Mouse (Mus musculus) intestine, postnatal 0 days (tissue): Measurements from ENCODE around the gene Gper1. TPM values are rescaled to one million over a fixed set of nuclear protein-coding genes. Genes with fewer than 3 reads are reported as not detected.

ENCODE experiments used
- ATAC-seq: fragments of 200-750 bp; cut with Nextera tagmentation; 2 replicates; pipeline ENCODE4 v1.8.0; 2017; ENCODE audit warnings: mild to moderate bottlenecking, moderate TSS enrichment, moderate library complexity
- H3K27ac ChIP-seq: fragments of 300-500 bp; sonication (generic); 2 replicates; pipeline ENCODE4 v1.5.1; 2014; ENCODE audit warnings: mild to moderate bottlenecking, low read depth, low read length, moderate library complexity
- H3K27me3 ChIP-seq: fragments of 300-500 bp; sonication (generic); replicated peaks from 2 replicates; pipeline ENCODE4 v1.6.1; 2014; ENCODE audit warnings: low read length, mixed read lengths; ENCODE audit not compliant: control insufficient read depth, insufficient read depth
- H3K36me3 ChIP-seq: fragments of 300-500 bp; sonication (generic); 2 replicates; pipeline ENCODE4 v1.6.1; 2014; ENCODE audit warnings: mild to moderate bottlenecking, moderate library complexity; ENCODE audit not compliant: control insufficient read depth, insufficient read depth
- H3K4me1 ChIP-seq: fragments of 300-500 bp; sonication (generic); replicated peaks from 2 replicates; pipeline ENCODE4 v1.6.1; 2014; ENCODE audit warnings: antibody characterized with exemption, low read length, mixed read lengths; ENCODE audit not compliant: control insufficient read depth, insufficient read depth
- H3K4me2 ChIP-seq: fragments of 300-500 bp; sonication (generic); replicated peaks from 2 replicates; pipeline ENCODE4 v1.6.1; 2014; ENCODE audit warnings: low read depth, mild to moderate bottlenecking, moderate library complexity
- H3K4me3 ChIP-seq: fragments of 300-500 bp; sonication (generic); 2 replicates; pipeline ENCODE4 v1.5.1; 2014; ENCODE audit warnings: low read depth, low read length
- H3K9ac ChIP-seq: fragments of 300-500 bp; sonication (generic); 2 replicates; pipeline ENCODE4 v1.6.1; 2014; ENCODE audit warnings: mild to moderate bottlenecking, low read depth, low read length
- H3K9me3 ChIP-seq: fragments of 300-500 bp; sonication (generic); 2 replicates; pipeline ENCODE4 v1.6.1; 2016; ENCODE audit warnings: mixed run types; ENCODE audit not compliant: control insufficient read depth
- CTCF ChIP-seq: sonication (generic); IDR thresholded peaks from 2 replicates; pipeline ENCODE4 v1.5.1; 2016; ENCODE audit warnings: low read depth, mild to moderate bottlenecking, control low read depth, antibody characterized with exemption, moderate library complexity
- WGBS: fragments of 180-500 bp; shearing (Covaris S2); extraction: QIAGEN DNeasy Blood & Tissue Kit; methylation state at CpG from one replicate; pipeline ENCODE4 v1.1.7; 2014; 5-methylcytosine and 5-hydroxymethylcytosine counted together
- polyA plus RNA-seq: library from polyadenylated mRNA; unstranded; fragments of >200 nt; fragmentation: Nextera tagmentation; extraction: Ambion mirVana; gene quantifications from 2 replicates; pipeline ENCODE4 v1.2.1, GENCODE M21; 2015

The Gper1 gene
- polyA plus RNA-seq, 1 experiment from 2014 or later: 1.1 TPM

- no peaks in the 10 kb centered on the region for H3K27me3 ChIP-seq
- H3K4me2 ChIP-seq: no peak overlapping the region
- no peak overlapping the region for H3K27ac ChIP-seq
- no peaks in the 10 kb centered on the region for H3K9me3 ChIP-seq
- no peaks in the 10 kb centered on the region for H3K4me1 ChIP-seq
- WGBS: 93% methylated on average over 2 of the region's 2 CpGs
- no peak for ATAC-seq
- H3K9ac ChIP-seq: no peak overlapping the region
- no peak overlapping the region for H3K4me3 ChIP-seq
- TF ChIP-seq CTCF: no peak
- H3K36me3 ChIP-seq: no peaks in the 10 kb centered on the region; the same call in 1 of the 2 replicates
Observed at GRCm38 (mm10) chr5:139402106-139402505, 20.8 kb upstream of the Gper1 start.

DNA sequence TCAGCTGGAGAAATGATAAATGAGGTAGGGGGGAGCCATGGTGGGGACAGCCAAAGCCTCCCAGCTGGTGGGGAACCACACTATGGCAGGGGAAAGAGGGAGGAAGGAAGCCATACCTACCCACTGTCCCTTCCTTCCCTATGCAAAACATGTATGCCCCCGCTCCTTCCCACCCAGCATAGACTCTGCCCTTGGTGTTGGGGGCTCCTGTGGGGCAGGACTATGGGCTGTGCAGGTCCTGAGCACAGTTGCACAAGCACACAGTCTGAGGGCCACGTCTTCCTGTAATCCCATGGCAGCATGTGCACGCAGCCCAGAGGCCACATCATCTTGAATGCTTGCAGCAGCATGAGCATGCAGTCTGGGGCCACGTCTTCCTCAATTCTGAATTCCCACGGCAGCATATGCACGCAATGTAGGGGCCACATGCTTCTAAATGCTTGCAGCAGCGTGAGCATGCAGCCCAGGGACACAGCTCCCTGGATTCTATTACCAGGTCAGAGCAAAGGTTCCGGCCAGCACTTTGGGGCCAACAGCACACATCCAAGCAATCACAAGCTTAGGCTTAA is 19.2 kb upstream of the Gper1 start:
- no peak for TF ChIP-seq CTCF
- Histone ChIP-seq H3K4me3 (no peak overlapping the region), H3K4me1 (no peaks in the 10 kb centered on the region), H3K9ac (no peak overlapping the region), H3K36me3 (no peaks in the 10 kb centered on the region; the same call in 1 of the 2 replicates), H3K9me3 (no peaks in the 10 kb centered on the region), H3K27ac (no peak overlapping the region), H3K27me3 (no peaks in the 10 kb centered on the region), H3K4me2 (no peak overlapping the region)
- no peak for ATAC-seq
- WGBS: 89% methylated on average over 8 of the region's 8 CpGs

DNA sequence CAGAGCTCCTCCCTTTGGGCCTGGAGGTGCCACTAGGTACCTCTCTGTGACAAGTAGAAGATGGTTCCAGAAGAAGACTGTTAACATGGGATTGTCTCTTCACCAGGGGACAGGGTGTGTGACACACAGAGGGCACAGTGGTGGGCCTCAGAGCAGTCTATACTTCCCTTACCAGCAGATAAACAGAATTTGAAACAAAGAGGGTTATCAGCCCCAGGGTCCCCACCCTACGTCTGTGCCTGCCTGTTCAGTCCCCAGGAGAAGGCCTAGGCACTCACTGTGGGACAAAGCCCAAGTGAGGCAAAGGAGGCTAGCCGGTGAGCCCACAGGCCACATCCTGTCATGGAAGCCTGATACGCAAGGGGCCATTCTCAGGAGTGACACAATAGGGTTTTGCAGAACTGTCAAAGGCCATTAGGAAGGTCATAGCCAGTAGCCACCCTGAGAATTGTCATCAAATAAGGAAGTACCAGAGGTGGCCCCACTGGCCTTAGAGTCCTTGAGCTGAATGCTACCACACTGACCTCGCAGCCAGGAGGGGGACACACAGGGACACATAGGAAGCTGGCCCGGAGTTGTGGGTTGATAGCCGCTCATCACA is 18.1 kb upstream of the Gper1 start, which contains the start of gene C130050O18Rik:
C130050O18Rik (plus strand) TSS at position 480 of the 601 bp plus-strand sequence.
- H3K4me1 ChIP-seq: 0 out of 2 replicates have a peak, but pooled peaks cover 5% of the 10 kb centered on the region

GRCm38 (mm10) chr5:139405478-139405877 is 17.5 kb upstream of the Gper1 start:
- H3K4me2 ChIP-seq: no peak overlapping the region
- 77% methylated on average over 7 of the region's 7 CpGs for WGBS

More for the DNA sequence above, 18.1 kb upstream of the Gper1 start, which contains the start of gene C130050O18Rik:
- no peak for TF ChIP-seq CTCF
- 78% methylated on average over 6 of the region's 6 CpGs for WGBS
- H3K4me3 ChIP-seq: no peak within 1 kb of the TSS
- H3K9ac ChIP-seq: no peak within 1 kb of the TSS; the same call in 1 of the 2 replicates
- no peak within 1 kb of the TSS for H3K27ac ChIP-seq
- H3K4me2 ChIP-seq: no peak within 1 kb of the TSS
- no peak for ATAC-seq
- H3K36me3 ChIP-seq: no peaks in the 10 kb centered on the region; the same call in 1 of the 2 replicates
- H3K9me3 ChIP-seq: no peaks in the 10 kb centered on the region
- no peaks in the 10 kb centered on the region for H3K27me3 ChIP-seq

DNA sequence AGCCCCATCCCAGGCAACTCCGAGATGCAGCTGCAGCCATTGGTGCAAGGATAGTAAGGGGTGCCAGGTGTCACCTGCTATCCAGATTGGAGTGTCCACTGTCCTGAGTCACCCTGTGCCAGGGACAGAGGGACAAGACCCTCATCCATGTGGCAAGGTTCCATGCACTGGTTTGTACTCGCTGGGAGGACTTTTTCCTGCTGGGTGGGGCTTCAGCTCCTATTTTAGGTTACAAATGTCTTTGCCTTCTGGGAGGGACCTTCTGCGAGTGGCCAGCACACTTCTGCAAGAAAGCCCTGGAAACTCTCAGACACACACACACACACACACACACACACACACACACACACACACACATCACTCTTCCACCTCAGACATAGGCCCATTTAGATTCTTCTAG is 17.0 kb upstream of the Gper1 start:
- 65% methylated on average over 3 of the region's 3 CpGs for WGBS

More at GRCm38 (mm10) chr5:139405478-139405877, 17.5 kb upstream of the Gper1 start:
- Histone ChIP-seq H3K9me3 (no peaks in the 10 kb centered on the region), H3K27me3 (no peaks in the 10 kb centered on the region), H3K4me3 (no peak overlapping the region), H3K9ac (no peak overlapping the region), H3K27ac (no peak overlapping the region), H3K36me3 (no peaks in the 10 kb centered on the region; the same call in 1 of the 2 replicates), H3K4me1 (0 out of 2 replicates have a peak, but pooled peaks cover 5% of the 10 kb centered on the region)
- no peak for ATAC-seq
- TF ChIP-seq CTCF: no peak

GRCm38 (mm10) chr5:139407121-139407885 is 15.6 kb upstream of the Gper1 start:
- 88% methylated on average over 14 of the region's 14 CpGs for WGBS
- no peak overlapping the region for H3K27ac ChIP-seq

More for the DNA sequence above, 17.0 kb upstream of the Gper1 start:
- Histone ChIP-seq H3K4me3 (no peak overlapping the region), H3K9ac (no peak overlapping the region), H3K4me1 (0 out of 2 replicates have a peak, but pooled peaks cover 5% of the 10 kb centered on the region), H3K27ac (no peak overlapping the region), H3K27me3 (no peaks in the 10 kb centered on the region), H3K4me2 (no peak overlapping the region), H3K36me3 (no peaks in the 10 kb centered on the region; the same call in 1 of the 2 replicates), H3K9me3 (no peaks in the 10 kb centered on the region)
- TF ChIP-seq CTCF: no peak
- ATAC-seq: no peak

More at GRCm38 (mm10) chr5:139407121-139407885, 15.6 kb upstream of the Gper1 start:
- Histone ChIP-seq H3K9me3 (no peaks in the 10 kb centered on the region), H3K36me3 (no peaks in the 10 kb centered on the region; the same call in 1 of the 2 replicates), H3K9ac (no peak overlapping the region), H3K4me1 (0 out of 2 replicates have a peak, but pooled peaks cover 5% of the 10 kb centered on the region), H3K4me3 (no peak overlapping the region), H3K4me2 (no peak overlapping the region), H3K27me3 (no peaks in the 10 kb centered on the region)
- TF ChIP-seq CTCF: no peak
- no peak for ATAC-seq
